Mouse (Mus musculus) heart, embryonic 13.5 days (tissue): ENCODE measurements around the gene Lypd8. TPM values are rescaled to one million over a fixed set of nuclear protein-coding genes. Genes with fewer than 3 reads are reported as not detected.
"Not testable (repeated sequence)": the region's sequence is repeated elsewhere in the genome, so short reads cannot be mapped to it uniquely, and the experiment has no call there.

Experiments
- ATAC-seq: fragments of 200-750 bp; cut with Nextera tagmentation; 2 replicates; pipeline ENCODE4 v1.8.0; 2017; ENCODE audit warnings: moderate TSS enrichment; ENCODE audit not compliant: insufficient number of reproducible peaks, low FRiP score, low TSS enrichment; ENCODE audit errors: extremely low read depth
- H3K27ac ChIP-seq: fragments of 300-500 bp; sonication (generic); replicated peaks from 2 replicates; pipeline ENCODE4 v1.5.1; 2015; ENCODE audit warnings: moderate library complexity, mild to moderate bottlenecking, inconsistent platforms
- H3K27me3 ChIP-seq: fragments of 300-500 bp; sonication (generic); replicated peaks from 2 replicates; pipeline ENCODE4 v1.6.1; 2015; ENCODE audit warnings: mild to moderate bottlenecking, inconsistent platforms
- H3K36me3 ChIP-seq: fragments of 300-500 bp; sonication (generic); 2 replicates; pipeline ENCODE4 v1.6.1; 2015; ENCODE audit warnings: mild to moderate bottlenecking, inconsistent platforms
- H3K4me1 ChIP-seq: fragments of 300-500 bp; sonication (generic); 2 replicates; pipeline ENCODE4 v1.6.1; 2015; ENCODE audit warnings: inconsistent platforms
- H3K4me2 ChIP-seq: fragments of 300-500 bp; sonication (generic); 2 replicates; pipeline ENCODE4 v1.6.1; 2015; ENCODE audit warnings: inconsistent platforms, mild to moderate bottlenecking, moderate library complexity
- H3K4me3 ChIP-seq: fragments of 300-500 bp; sonication (generic); 2 replicates; pipeline ENCODE4 v1.5.1; 2015; ENCODE audit warnings: moderate library complexity, mild to moderate bottlenecking, inconsistent platforms
- H3K9ac ChIP-seq: fragments of 300-500 bp; sonication (generic); 2 replicates; pipeline ENCODE4 v1.6.1; 2015; ENCODE audit warnings: inconsistent platforms, mild to moderate bottlenecking, moderate library complexity
- H3K9me3 ChIP-seq: fragments of 300-500 bp; sonication (generic); 2 replicates; pipeline ENCODE4 v1.6.1; 2016; ENCODE audit warnings: inconsistent platforms
- WGBS: fragments of 180-500 bp; shearing (Covaris S2); methylation state at CpG from one replicate; pipeline ENCODE4 v1.1.7; 2015; ENCODE audit warnings: mixed read lengths; 5-methylcytosine and 5-hydroxymethylcytosine counted together
- polyA plus RNA-seq: library from polyadenylated mRNA; unstranded; fragments of >200 nt; fragmentation: Nextera tagmentation; extraction: Ambion mirVana; gene quantifications from 2 replicates; pipeline ENCODE4 v1.2.1, GENCODE M21; 2015

Lypd8 gene
- polyA plus RNA-seq, 1 experiment from 2014 or later: not detected

- WGBS: 50% methylated on average over 10 of the region's 10 CpGs
- no peak overlapping the region for H3K4me3 ChIP-seq
- no peaks in the 10 kb centered on the region for H3K36me3 ChIP-seq
- no peak overlapping the region for H3K27ac ChIP-seq
- no peaks in the 10 kb centered on the region for H3K27me3 ChIP-seq
- H3K4me1 ChIP-seq: peaks cover 7% of the 10 kb centered on the region; the same call in 1 of the 2 replicates
- H3K4me2 ChIP-seq: no peak overlapping the region
- no peaks in the 10 kb centered on the region for H3K9me3 ChIP-seq
- H3K9ac ChIP-seq: no peak overlapping the region
- ATAC-seq: no peak
Observed at GRCm38 (mm10) chr11:58354476-58354875, 24.4 kb upstream of the Lypd8 start.

GRCm38 (mm10) chr11:58354927-58355326 is 23.9 kb upstream of the Lypd8 start:
- no peak for ATAC-seq
- 77% methylated on average over 3 of the region's 3 CpGs for WGBS

GRCm38 (mm10) chr11:58357042-58357441 is 21.8 kb upstream of the Lypd8 start:
- H3K4me1 ChIP-seq: peaks cover 7% of the 10 kb centered on the region; the same call in 1 of the 2 replicates
- no peaks in the 10 kb centered on the region for H3K27me3 ChIP-seq
- no peak overlapping the region for H3K9ac ChIP-seq
- H3K4me3 ChIP-seq: no peak overlapping the region
- H3K9me3 ChIP-seq: no peaks in the 10 kb centered on the region
- whole genome bisulfite sequencing: 81% methylated on average over 3 of the region's 3 CpGs
- no peak overlapping the region for H3K27ac ChIP-seq
- ATAC-seq: no peak
- H3K4me2 ChIP-seq: no peak overlapping the region
- no peaks in the 10 kb centered on the region for H3K36me3 ChIP-seq

More at GRCm38 (mm10) chr11:58354927-58355326, 23.9 kb upstream of the Lypd8 start:
- H3K4me2 ChIP-seq: no peak overlapping the region
- H3K9ac ChIP-seq: no peak overlapping the region
- no peaks in the 10 kb centered on the region for H3K9me3 ChIP-seq
- H3K27me3 ChIP-seq: no peaks in the 10 kb centered on the region
- peaks cover 7% of the 10 kb centered on the region; the same call in 1 of the 2 replicates for H3K4me1 ChIP-seq
- no peak overlapping the region for H3K4me3 ChIP-seq
- H3K27ac ChIP-seq: no peak overlapping the region
- no peaks in the 10 kb centered on the region for H3K36me3 ChIP-seq

- no peak for ATAC-seq
- Histone ChIP-seq H3K9ac (no peak overlapping the region), H3K36me3 (no peaks in the 10 kb centered on the region), H3K4me3 (no peak overlapping the region), H3K9me3 (no peaks in the 10 kb centered on the region), H3K4me2 (no peak overlapping the region), H3K27me3 (no peaks in the 10 kb centered on the region), H3K27ac (no peak overlapping the region), H3K4me1 (peaks cover 7% of the 10 kb centered on the region; the same call in 1 of the 2 replicates)
- 73% methylated on average over 6 of the region's 6 CpGs for WGBS
Observed at GRCm38 (mm10) chr11:58357844-58358534, 20.9 kb upstream of the Lypd8 start.

- not testable (repeated sequence) for ATAC-seq, H3K9me3 ChIP-seq, H3K9ac ChIP-seq, H3K36me3 ChIP-seq, H3K27me3 ChIP-seq, H3K4me2 ChIP-seq, H3K27ac ChIP-seq, H3K4me3 ChIP-seq, H3K4me1 ChIP-seq
- WGBS: no CpG with 5 or more reads among the region's 6 CpGs
Observed at GRCm38 (mm10) chr11:58362562-58362961, 16.3 kb upstream of the Lypd8 start.

GRCm38 (mm10) chr11:58364454-58364853 is 14.4 kb upstream of the Lypd8 start:
- 0 out of 2 replicates have a peak, but pooled peaks cover 3% of the 10 kb centered on the region for H3K27me3 ChIP-seq
- no peak overlapping the region for H3K27ac ChIP-seq
- ATAC-seq: no peak
- H3K9me3 ChIP-seq: no peaks in the 10 kb centered on the region
- H3K9ac ChIP-seq: no peak overlapping the region
- H3K4me1 ChIP-seq: no peaks in the 10 kb centered on the region
- WGBS: 61% methylated on average over 3 of the region's 3 CpGs
- no peak overlapping the region for H3K4me3 ChIP-seq
- no peaks in the 10 kb centered on the region for H3K36me3 ChIP-seq
- H3K4me2 ChIP-seq: no peak overlapping the region

- H3K9me3 ChIP-seq, H3K36me3 ChIP-seq, H3K27me3 ChIP-seq, H3K4me2 ChIP-seq, H3K4me1 ChIP-seq, H3K9ac ChIP-seq, H3K27ac ChIP-seq, ATAC-seq, H3K4me3 ChIP-seq: not testable (repeated sequence)
- no CpG with 5 or more reads among the region's 6 CpGs for WGBS
Observed at GRCm38 (mm10) chr11:58366191-58366590, 12.7 kb upstream of the Lypd8 start.

GRCm38 (mm10) chr11:58377273-58377672 is 1.6 kb upstream of the Lypd8 start:
- Histone ChIP-seq H3K4me3 (no peak overlapping the region), H3K4me2 (no peak overlapping the region), H3K9me3 (no peaks in the 10 kb centered on the region), H3K4me1 (no peaks in the 10 kb centered on the region), H3K36me3 (no peaks in the 10 kb centered on the region), H3K27ac (no peak overlapping the region), H3K9ac (no peak overlapping the region), H3K27me3 (0 out of 2 replicates have a peak, but pooled peaks cover 5% of the 10 kb centered on the region)
- ATAC-seq: no peak
- 77% methylated on average over 2 of the region's 2 CpGs for WGBS

- Histone ChIP-seq H3K27me3 (0 out of 2 replicates have a peak, but pooled peaks cover 5% of the 10 kb centered on the region), H3K4me1 (no peaks in the 10 kb centered on the region), H3K36me3 (no peaks in the 10 kb centered on the region), H3K9ac (no peak overlapping the region), H3K9me3 (no peaks in the 10 kb centered on the region), H3K4me3 (no peak overlapping the region), H3K4me2 (no peak overlapping the region), H3K27ac (no peak overlapping the region)
- no peak for ATAC-seq
- 48% methylated on average over 1 of the region's 1 CpGs for WGBS
Observed at GRCm38 (mm10) chr11:58377686-58378085, 1.2 kb upstream of the Lypd8 start.

- Histone ChIP-seq H3K9ac (no peak overlapping the region), H3K4me1 (no peaks in the 10 kb centered on the region), H3K4me3 (no peak overlapping the region), H3K36me3 (no peaks in the 10 kb centered on the region), H3K27ac (no peak overlapping the region), H3K9me3 (no peaks in the 10 kb centered on the region), H3K4me2 (no peak overlapping the region), H3K27me3 (0 out of 2 replicates have a peak, but pooled peaks cover 5% of the 10 kb centered on the region)
- 68% methylated on average over 1 of the region's 1 CpGs for WGBS
- ATAC-seq: no peak
Observed at GRCm38 (mm10) chr11:58379516-58379915, 673 bp downstream of the Lypd8 start.

GRCm38 (mm10) chr11:58382471-58382870 is 3.6 kb downstream of the Lypd8 start:
- H3K27me3 ChIP-seq: 0 out of 2 replicates have a peak, but pooled peaks cover 5% of the 10 kb centered on the region
- H3K9ac ChIP-seq: no peak overlapping the region
- no peaks in the 10 kb centered on the region for H3K36me3 ChIP-seq
- H3K4me2 ChIP-seq: no peak overlapping the region
- H3K4me3 ChIP-seq: no peak overlapping the region
- H3K4me1 ChIP-seq: no peaks in the 10 kb centered on the region
- no peak for ATAC-seq
- WGBS: 87% methylated on average over 6 of the region's 6 CpGs
- H3K9me3 ChIP-seq: no peaks in the 10 kb centered on the region
- no peak overlapping the region for H3K27ac ChIP-seq
